Mouse (Mus musculus): ENCODE measurements at regions not wholly inside any gene's neighbourhood (a gene's known extent, or its start where the extent isn't known, plus 50 kb on each side); places are given as distances from the start of the nearest gene placed in this dataset.

DNA sequence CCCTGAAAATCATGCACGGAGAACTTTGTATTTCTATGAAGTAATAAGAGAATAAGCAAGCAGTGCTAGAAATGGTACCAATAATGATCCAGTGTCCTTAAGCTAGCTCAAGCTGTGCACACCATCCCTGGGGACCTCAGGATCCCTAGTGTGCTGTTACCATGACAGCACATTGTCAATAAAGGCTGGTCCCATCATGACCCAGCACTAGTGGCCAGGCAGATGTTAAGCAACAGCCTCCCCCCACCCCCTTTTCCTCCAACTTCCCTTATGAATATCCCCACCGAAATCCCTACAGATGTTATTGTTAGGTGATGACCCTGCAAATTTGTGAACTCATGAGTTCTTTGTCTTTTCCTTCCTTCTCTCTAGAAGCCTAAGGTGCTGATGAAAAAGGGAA lies 160.9 kb upstream of the Ednrb start:
- Histone ChIP-seq H3K9me3 (ENCODE audit: control insufficient read depth, low read length) (no peaks in the 10 kb centered on the region), H3K4me1 (ENCODE audit: control insufficient read depth, insufficient read depth, low read length) (no peaks in the 10 kb centered on the region), H3K9ac (replicated peaks; ENCODE audit: low read depth, low read length) (no peak overlapping the region), H3K27me3 (ENCODE audit: control insufficient read depth, insufficient read depth, low read length) (no peaks in the 10 kb centered on the region), H3K4me2 (ENCODE audit: low read depth, low read length) (no peak overlapping the region), H3K4me3 (ENCODE audit: low read depth, low read length) (no peak overlapping the region), H3K36me3 (ENCODE audit: control insufficient read depth, insufficient read depth, low read length) (no peaks in the 10 kb centered on the region), H3K27ac (ENCODE audit: low read depth, low read length) (no peak overlapping the region)
- 83% methylated on average over 2 of the region's 2 CpGs for WGBS
- no peak for ATAC-seq (ENCODE audit: low read depth)

GRCm38 (mm10) chr14:104002421-104002820 lies 158.2 kb upstream of the Ednrb start:
- ATAC-seq (ENCODE audit: low read depth): no peak
- H3K4me2 ChIP-seq (ENCODE audit: low read depth, low read length): no peak overlapping the region
- H3K27ac ChIP-seq (ENCODE audit: low read depth, low read length): no peak overlapping the region
- 80% methylated on average over 1 of the region's 1 CpGs for WGBS
- H3K27me3 ChIP-seq (ENCODE audit: control insufficient read depth, insufficient read depth, low read length): no peaks in the 10 kb centered on the region
- no peaks in the 10 kb centered on the region for H3K4me1 ChIP-seq (ENCODE audit: control insufficient read depth, insufficient read depth, low read length)
- H3K9ac ChIP-seq (replicated peaks; ENCODE audit: low read depth, low read length): no peak overlapping the region
- no peaks in the 10 kb centered on the region for H3K9me3 ChIP-seq (ENCODE audit: control insufficient read depth, low read length)
- no peak overlapping the region for H3K4me3 ChIP-seq (ENCODE audit: low read depth, low read length)
- no peaks in the 10 kb centered on the region for H3K36me3 ChIP-seq (ENCODE audit: control insufficient read depth, insufficient read depth, low read length)

- no peaks in the 10 kb centered on the region for H3K4me1 ChIP-seq (ENCODE audit: control insufficient read depth, insufficient read depth, low read length)
- no peaks in the 10 kb centered on the region for H3K9me3 ChIP-seq (ENCODE audit: control insufficient read depth, low read length)
- WGBS: 87% methylated on average over 3 of the region's 3 CpGs
- no peak overlapping the region for H3K4me2 ChIP-seq (ENCODE audit: low read depth, low read length)
- H3K27ac ChIP-seq (ENCODE audit: low read depth, low read length): no peak overlapping the region
- H3K36me3 ChIP-seq (ENCODE audit: control insufficient read depth, insufficient read depth, low read length): no peaks in the 10 kb centered on the region
- H3K9ac ChIP-seq (replicated peaks; ENCODE audit: low read depth, low read length): no peak overlapping the region
- H3K4me3 ChIP-seq (ENCODE audit: low read depth, low read length): no peak overlapping the region
- no peaks in the 10 kb centered on the region for H3K27me3 ChIP-seq (ENCODE audit: control insufficient read depth, insufficient read depth, low read length)
- no peak for ATAC-seq (ENCODE audit: low read depth)
Measured at GRCm38 (mm10) chr14:103990418-103990817, 146.2 kb upstream of the Ednrb start.

GRCm38 (mm10) chr14:103989949-103990348 lies 145.7 kb upstream of the Ednrb start:
- 96% methylated on average over 1 of the region's 1 CpGs for WGBS
- Histone ChIP-seq H3K36me3 (ENCODE audit: control insufficient read depth, insufficient read depth, low read length) (no peaks in the 10 kb centered on the region), H3K9me3 (ENCODE audit: control insufficient read depth, low read length) (no peaks in the 10 kb centered on the region), H3K4me3 (ENCODE audit: low read depth, low read length) (no peak overlapping the region), H3K9ac (replicated peaks; ENCODE audit: low read depth, low read length) (no peak overlapping the region), H3K27me3 (ENCODE audit: control insufficient read depth, insufficient read depth, low read length) (no peaks in the 10 kb centered on the region), H3K27ac (ENCODE audit: low read depth, low read length) (no peak overlapping the region), H3K4me2 (ENCODE audit: low read depth, low read length) (no peak overlapping the region), H3K4me1 (ENCODE audit: control insufficient read depth, insufficient read depth, low read length) (no peaks in the 10 kb centered on the region)
- no peak for ATAC-seq (ENCODE audit: low read depth)

DNA sequence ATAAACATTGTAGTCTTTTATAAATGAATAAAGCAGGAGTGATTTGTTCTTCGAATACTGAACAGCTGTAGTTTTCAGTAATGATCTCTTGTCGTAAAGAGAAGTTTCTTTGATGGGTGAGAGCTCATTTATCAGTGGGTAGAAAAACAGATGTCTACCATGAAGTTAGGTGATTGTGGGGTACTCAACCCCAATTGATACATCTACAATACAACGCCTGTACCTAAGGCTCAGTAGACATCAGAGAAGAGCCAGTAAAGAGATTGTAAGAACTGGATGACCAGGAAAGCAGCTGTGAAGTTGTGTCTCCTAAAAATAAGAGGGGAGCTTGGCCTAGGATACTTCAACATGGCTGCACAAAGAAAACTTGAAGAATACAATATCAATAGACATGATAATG lies 143.1 kb upstream of the Ednrb start:
- no peak for ATAC-seq (ENCODE audit: low read depth)
- Histone ChIP-seq H3K4me3 (ENCODE audit: low read depth, low read length) (no peak overlapping the region), H3K4me1 (ENCODE audit: control insufficient read depth, insufficient read depth, low read length) (no peaks in the 10 kb centered on the region), H3K27ac (ENCODE audit: low read depth, low read length) (no peak overlapping the region), H3K36me3 (ENCODE audit: control insufficient read depth, insufficient read depth, low read length) (no peaks in the 10 kb centered on the region), H3K27me3 (ENCODE audit: control insufficient read depth, insufficient read depth, low read length) (no peaks in the 10 kb centered on the region), H3K4me2 (ENCODE audit: low read depth, low read length) (no peak overlapping the region), H3K9ac (replicated peaks; ENCODE audit: low read depth, low read length) (no peak overlapping the region), H3K9me3 (ENCODE audit: control insufficient read depth, low read length) (no peaks in the 10 kb centered on the region)
- 19% methylated on average over 3 of the region's 3 CpGs for WGBS

GRCm38 (mm10) chr14:103984349-103984748 lies 140.1 kb upstream of the Ednrb start:
- no peak overlapping the region for H3K27ac ChIP-seq (ENCODE audit: low read depth, low read length)
- WGBS: 94% methylated on average over 5 of the region's 5 CpGs
- H3K27me3 ChIP-seq (ENCODE audit: control insufficient read depth, insufficient read depth, low read length): no peaks in the 10 kb centered on the region
- H3K4me2 ChIP-seq (ENCODE audit: low read depth, low read length): no peak overlapping the region
- no peak overlapping the region for H3K9ac ChIP-seq (replicated peaks; ENCODE audit: low read depth, low read length)
- H3K4me3 ChIP-seq (ENCODE audit: low read depth, low read length): no peak overlapping the region
- no peaks in the 10 kb centered on the region for H3K9me3 ChIP-seq (ENCODE audit: control insufficient read depth, low read length)
- no peaks in the 10 kb centered on the region for H3K36me3 ChIP-seq (ENCODE audit: control insufficient read depth, insufficient read depth, low read length)
- no peak for ATAC-seq (ENCODE audit: low read depth)
- no peaks in the 10 kb centered on the region for H3K4me1 ChIP-seq (ENCODE audit: control insufficient read depth, insufficient read depth, low read length)

- no peak for ATAC-seq (ENCODE audit: low read depth)
- Histone ChIP-seq H3K4me1 (ENCODE audit: control insufficient read depth, insufficient read depth, low read length) (no peaks in the 10 kb centered on the region), H3K36me3 (ENCODE audit: control insufficient read depth, insufficient read depth, low read length) (no peaks in the 10 kb centered on the region), H3K4me3 (ENCODE audit: low read depth, low read length) (no peak overlapping the region), H3K9me3 (ENCODE audit: control insufficient read depth, low read length) (no peaks in the 10 kb centered on the region), H3K4me2 (ENCODE audit: low read depth, low read length) (no peak overlapping the region), H3K9ac (replicated peaks; ENCODE audit: low read depth, low read length) (no peak overlapping the region), H3K27ac (ENCODE audit: low read depth, low read length) (no peak overlapping the region), H3K27me3 (ENCODE audit: control insufficient read depth, insufficient read depth, low read length) (no peaks in the 10 kb centered on the region)
- WGBS: 80% methylated on average over 2 of the region's 2 CpGs
Measured at GRCm38 (mm10) chr14:103978808-103979207, 134.6 kb upstream of the Ednrb start.

DNA sequence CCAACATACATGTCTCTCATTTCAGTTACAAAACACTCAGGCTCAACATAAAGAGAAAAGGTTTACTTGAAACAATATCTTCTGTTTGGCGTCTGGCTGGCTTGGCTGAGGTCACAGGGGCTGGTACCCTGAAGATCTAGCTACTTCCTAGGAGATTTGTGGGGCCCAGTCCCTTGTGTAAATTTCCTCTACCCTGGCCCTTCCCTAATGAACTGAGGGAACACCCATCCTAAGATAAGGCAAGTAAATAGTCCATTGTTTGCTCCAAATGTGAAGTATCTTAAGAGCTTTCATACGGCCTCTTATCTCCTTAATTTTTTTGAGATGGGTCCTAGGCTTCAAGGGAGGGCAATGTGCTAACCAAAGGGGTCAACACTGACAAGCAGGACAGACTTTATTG lies 133.6 kb upstream of the Ednrb start:
- Histone ChIP-seq H3K4me2 (ENCODE audit: low read depth, low read length) (no peak overlapping the region), H3K27me3 (ENCODE audit: control insufficient read depth, insufficient read depth, low read length) (no peaks in the 10 kb centered on the region), H3K36me3 (ENCODE audit: control insufficient read depth, insufficient read depth, low read length) (no peaks in the 10 kb centered on the region), H3K4me3 (ENCODE audit: low read depth, low read length) (no peak overlapping the region), H3K9ac (replicated peaks; ENCODE audit: low read depth, low read length) (no peak overlapping the region), H3K9me3 (ENCODE audit: control insufficient read depth, low read length) (no peaks in the 10 kb centered on the region), H3K27ac (ENCODE audit: low read depth, low read length) (no peak overlapping the region), H3K4me1 (ENCODE audit: control insufficient read depth, insufficient read depth, low read length) (no peaks in the 10 kb centered on the region)
- 63% methylated on average over 2 of the region's 2 CpGs for WGBS
- ATAC-seq (ENCODE audit: low read depth): no peak

- Histone ChIP-seq H3K36me3 (ENCODE audit: control insufficient read depth, insufficient read depth, low read length) (no peaks in the 10 kb centered on the region), H3K4me2 (ENCODE audit: low read depth, low read length) (no peak overlapping the region), H3K4me3 (ENCODE audit: low read depth, low read length) (no peak overlapping the region), H3K4me1 (ENCODE audit: control insufficient read depth, insufficient read depth, low read length) (no peaks in the 10 kb centered on the region), H3K9ac (replicated peaks; ENCODE audit: low read depth, low read length) (no peak overlapping the region), H3K9me3 (ENCODE audit: control insufficient read depth, low read length) (no peaks in the 10 kb centered on the region), H3K27me3 (ENCODE audit: control insufficient read depth, insufficient read depth, low read length) (no peaks in the 10 kb centered on the region), H3K27ac (ENCODE audit: low read depth, low read length) (no peak overlapping the region)
- no peak for ATAC-seq (ENCODE audit: low read depth)
- WGBS: 88% methylated on average over 4 of the region's 4 CpGs
Measured at GRCm38 (mm10) chr14:103973955-103974354, 129.8 kb upstream of the Ednrb start.

DNA sequence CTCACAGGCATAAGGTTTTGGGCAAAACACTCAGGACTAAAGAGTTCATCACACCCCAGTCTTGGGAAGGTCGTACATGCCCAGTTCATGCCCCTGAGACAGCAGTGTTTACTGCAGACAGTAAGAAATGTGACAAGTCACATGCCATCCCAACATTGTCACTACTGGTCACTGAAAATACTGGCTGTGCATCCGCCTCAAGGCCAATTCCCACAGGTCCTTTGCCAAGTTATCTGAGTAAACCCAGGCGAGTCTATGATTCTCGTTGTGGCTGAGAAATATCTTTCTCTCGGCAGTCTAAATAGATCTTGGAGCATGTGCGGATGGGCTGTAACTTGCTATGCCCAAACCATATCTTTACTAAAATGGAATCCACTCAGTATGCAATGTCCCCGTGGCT lies 128.9 kb upstream of the Ednrb start:
- Histone ChIP-seq H3K9ac (replicated peaks; ENCODE audit: low read depth, low read length) (no peak overlapping the region), H3K9me3 (ENCODE audit: control insufficient read depth, low read length) (no peaks in the 10 kb centered on the region), H3K36me3 (ENCODE audit: control insufficient read depth, insufficient read depth, low read length) (no peaks in the 10 kb centered on the region), H3K27ac (ENCODE audit: low read depth, low read length) (no peak overlapping the region), H3K4me1 (ENCODE audit: control insufficient read depth, insufficient read depth, low read length) (no peaks in the 10 kb centered on the region), H3K4me3 (ENCODE audit: low read depth, low read length) (no peak overlapping the region), H3K4me2 (ENCODE audit: low read depth, low read length) (no peak overlapping the region), H3K27me3 (ENCODE audit: control insufficient read depth, insufficient read depth, low read length) (no peaks in the 10 kb centered on the region)
- WGBS: 90% methylated on average over 7 of the region's 7 CpGs
- no peak for ATAC-seq (ENCODE audit: low read depth)

Data from neural tube, embryonic 14.5 days (tissue).